Mouse (Mus musculus) embryonic fibroblast, embryonic 13.5 days (primary cell): ENCODE data around the gene Pde8b. TPM values are rescaled to one million over a fixed set of nuclear protein-coding genes. Genes with fewer than 3 reads are reported as not detected.

Experiments
- H3K27ac ChIP-seq: 2 replicates; pipeline ENCODE4 v1.5.1; 2012; ENCODE audit warnings: low read length, control low read depth, inconsistent platforms; ENCODE audit not compliant: insufficient read depth
- H3K4me1 ChIP-seq: 2 replicates; pipeline ENCODE4 v1.6.1; 2011; ENCODE audit warnings: low read length; ENCODE audit not compliant: control insufficient read depth, insufficient read depth
- H3K4me3 ChIP-seq: 2 replicates; pipeline ENCODE4 v1.5.1; 2011; ENCODE audit warnings: mild to moderate bottlenecking, control low read depth, low read length; ENCODE audit not compliant: insufficient read depth
- CTCF ChIP-seq: IDR thresholded peaks from 2 replicates; pipeline ENCODE4 v1.5.1; 2011; ENCODE audit warnings: mild to moderate bottlenecking, control low read depth, low read length, moderate library complexity, borderline replicate concordance; ENCODE audit not compliant: insufficient read depth
- POLR2A ChIP-seq: IDR thresholded peaks from 2 replicates; pipeline ENCODE4 v1.6.1; 2011; ENCODE audit warnings: low read depth, mild to moderate bottlenecking, control low read depth, low read length, moderate library complexity
- polyA plus RNA-seq: library from polyadenylated mRNA; stranded (reverse); fragments of >200 nt; gene quantifications from 2 replicates; pipeline ENCODE4 v1.2.4, GENCODE M21; 2011; ENCODE audit warnings: low read depth; ENCODE audit not compliant: missing spikeins, insufficient read length

The Pde8b gene
- polyA plus RNA-seq, 1 experiment = 21.7 TPM

GRCm38 (mm10) chr13:95160211-95160610 is 89.9 kb downstream of the Pde8b start:
- Histone ChIP-seq H3K27ac (no peak overlapping the region), H3K4me1 (no peaks in the 10 kb centered on the region; the same call in 1 of the 2 replicates), H3K4me3 (no peak overlapping the region)
- TF ChIP-seq POLR2A (no peak), CTCF (no peak)

GRCm38 (mm10) chr13:95158986-95159385 is 91.2 kb downstream of the Pde8b start:
- TF ChIP-seq CTCF (no peak), POLR2A (no peak)
- H3K27ac ChIP-seq = no peak overlapping the region
- no peaks in the 10 kb centered on the region for H3K4me1 ChIP-seq
- no peak overlapping the region for H3K4me3 ChIP-seq

GRCm38 (mm10) chr13:95144746-95145145 is 105.4 kb downstream of the Pde8b start:
- Histone ChIP-seq H3K4me3 (no peak overlapping the region), H3K27ac (no peak overlapping the region), H3K4me1 (no peaks in the 10 kb centered on the region; the same call in 1 of the 2 replicates)
- TF ChIP-seq POLR2A (no peak), CTCF (no peak)

- no peak for TF ChIP-seq POLR2A
- TF ChIP-seq CTCF = no peak
- Histone ChIP-seq H3K4me1 (peaks cover 6% of the 10 kb centered on the region), H3K27ac (no peak overlapping the region), H3K4me3 (no peak overlapping the region)
Observed at GRCm38 (mm10) chr13:95140460-95141079, 109.6 kb downstream of the Pde8b start.

GRCm38 (mm10) chr13:95135326-95136150 is 114.6 kb downstream of the Pde8b start:
- TF ChIP-seq CTCF = no peak
- no peak for TF ChIP-seq POLR2A
- peaks cover 8% of the 10 kb centered on the region for H3K4me1 ChIP-seq
- H3K27ac ChIP-seq = peak overlapping the region; percentile 51
- no peak overlapping the region for H3K4me3 ChIP-seq

GRCm38 (mm10) chr13:95131848-95132247 is 118.3 kb downstream of the Pde8b start:
- H3K4me1 ChIP-seq = peaks cover 9% of the 10 kb centered on the region

GRCm38 (mm10) chr13:95131041-95131440 is 119.1 kb downstream of the Pde8b start:
- H3K27ac ChIP-seq = no peak overlapping the region
- H3K4me3 ChIP-seq = no peak overlapping the region
- H3K4me1 ChIP-seq = peaks cover 5% of the 10 kb centered on the region
- TF ChIP-seq CTCF (no peak), POLR2A (no peak)

More at GRCm38 (mm10) chr13:95131848-95132247, 118.3 kb downstream of the Pde8b start:
- TF ChIP-seq POLR2A = no peak
- TF ChIP-seq CTCF = no peak
- no peak overlapping the region for H3K27ac ChIP-seq
- no peak overlapping the region for H3K4me3 ChIP-seq

- no peak overlapping the region for H3K27ac ChIP-seq
- H3K4me3 ChIP-seq = no peak overlapping the region
- TF ChIP-seq CTCF (no peak), POLR2A (no peak)
- H3K4me1 ChIP-seq = peaks cover 2% of the 10 kb centered on the region; the same call in 1 of the 2 replicates
Observed at GRCm38 (mm10) chr13:95127288-95127687, 122.8 kb downstream of the Pde8b start.

GRCm38 (mm10) chr13:95126801-95127200 is 123.3 kb downstream of the Pde8b start:
- peaks cover 2% of the 10 kb centered on the region; the same call in 1 of the 2 replicates for H3K4me1 ChIP-seq
- TF ChIP-seq POLR2A (no peak), CTCF (no peak)

More at GRCm38 (mm10) chr13:95126801-95127200, 123.3 kb downstream of the Pde8b start:
- no peak overlapping the region for H3K27ac ChIP-seq
- H3K4me3 ChIP-seq = no peak overlapping the region
